Mouse (Mus musculus): ENCODE measurements at regions not wholly inside any gene's neighbourhood (a gene's known extent, or its start where the extent isn't known, plus 50 kb on each side); places are given as distances from the start of the nearest gene placed in this dataset.

DNA sequence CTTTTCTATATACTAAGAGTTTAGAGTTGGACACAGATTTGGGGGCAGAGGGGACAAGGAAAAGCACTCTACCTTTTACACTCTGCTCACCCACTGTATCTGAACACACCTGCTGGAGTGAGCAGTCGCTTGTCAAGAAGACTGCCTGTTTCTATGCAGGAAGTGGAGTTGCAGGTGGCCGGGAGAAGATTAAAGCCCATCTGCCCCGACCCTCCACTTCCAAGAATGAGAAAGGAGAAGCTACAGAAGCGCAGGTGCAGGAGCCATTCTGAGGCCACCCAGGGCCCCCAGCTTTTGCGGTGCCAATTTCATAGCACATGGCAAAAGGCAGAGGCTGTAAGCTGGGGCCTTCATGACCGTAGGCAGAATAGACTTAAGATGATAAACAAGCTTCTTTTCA is 108.4 kb upstream of the Atp6ap2 start:
- 66% methylated on average over 6 of the region's 6 CpGs for WGBS
- H3K27ac ChIP-seq (ENCODE audit: low read length): no peak overlapping the region
- no peak for ATAC-seq (ENCODE audit: insufficient number of reproducible peaks, insufficient read depth, low FRiP score, low read depth)
- H3K9me3 ChIP-seq (ENCODE audit: control insufficient read depth, low read depth, low read length): no peaks in the 10 kb centered on the region
- H3K27me3 ChIP-seq (ENCODE audit: control insufficient read depth, insufficient read depth, low read length): no peaks in the 10 kb centered on the region
- H3K36me3 ChIP-seq (ENCODE audit: control insufficient read depth, insufficient read depth, low read length): no peaks in the 10 kb centered on the region
- no peak overlapping the region for H3K4me2 ChIP-seq (replicated peaks; ENCODE audit: low read depth, low read length)
- H3K4me1 ChIP-seq (ENCODE audit: control insufficient read depth, insufficient read depth, low read length): no peaks in the 10 kb centered on the region
- H3K9ac ChIP-seq (replicated peaks; ENCODE audit: low read depth, low read length): no peak overlapping the region
- no peak overlapping the region for H3K4me3 ChIP-seq (ENCODE audit: low read depth, low read length)

DNA sequence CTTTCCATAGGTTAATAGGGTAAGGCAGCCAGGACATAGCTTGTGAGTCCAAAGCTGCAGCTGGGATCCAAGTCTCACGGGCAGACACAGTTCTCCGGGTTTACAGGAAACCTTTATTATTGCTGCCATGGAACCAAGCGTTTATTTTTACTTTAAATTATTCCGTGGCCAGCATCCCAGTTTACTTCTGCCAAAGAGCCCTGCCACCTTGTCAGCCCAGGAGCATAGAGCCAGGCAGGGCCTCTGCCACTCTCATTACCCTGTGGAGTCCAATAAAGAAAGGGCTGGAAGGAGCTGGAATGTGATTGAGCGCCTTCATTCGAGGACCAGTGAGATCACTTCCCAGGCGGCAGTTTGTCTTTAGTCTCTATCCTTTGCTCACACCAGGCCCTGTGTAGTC is 96.6 kb upstream of the Atp6ap2 start:
- WGBS: 77% methylated on average over 7 of the region's 7 CpGs
- no peak overlapping the region for H3K9ac ChIP-seq (replicated peaks; ENCODE audit: low read depth, low read length)
- H3K27ac ChIP-seq (ENCODE audit: low read length): no peak overlapping the region
- H3K27me3 ChIP-seq (ENCODE audit: control insufficient read depth, insufficient read depth, low read length): no peaks in the 10 kb centered on the region
- H3K4me1 ChIP-seq (ENCODE audit: control insufficient read depth, insufficient read depth, low read length): no peaks in the 10 kb centered on the region
- H3K4me2 ChIP-seq (replicated peaks; ENCODE audit: low read depth, low read length): no peak overlapping the region
- H3K4me3 ChIP-seq (ENCODE audit: low read depth, low read length): no peak overlapping the region
- no peaks in the 10 kb centered on the region for H3K9me3 ChIP-seq (ENCODE audit: control insufficient read depth, low read depth, low read length)
- no peaks in the 10 kb centered on the region for H3K36me3 ChIP-seq (ENCODE audit: control insufficient read depth, insufficient read depth, low read length)
- no peak for ATAC-seq (ENCODE audit: insufficient number of reproducible peaks, insufficient read depth, low FRiP score, low read depth)

- Histone ChIP-seq H3K36me3 (ENCODE audit: control insufficient read depth, insufficient read depth, low read length) (no peaks in the 10 kb centered on the region), H3K4me3 (ENCODE audit: low read depth, low read length) (no peak overlapping the region), H3K4me1 (ENCODE audit: control insufficient read depth, insufficient read depth, low read length) (no peaks in the 10 kb centered on the region), H3K27me3 (ENCODE audit: control insufficient read depth, insufficient read depth, low read length) (no peaks in the 10 kb centered on the region), H3K27ac (ENCODE audit: low read length) (no peak overlapping the region), H3K9ac (replicated peaks; ENCODE audit: low read depth, low read length) (no peak overlapping the region), H3K4me2 (replicated peaks; ENCODE audit: low read depth, low read length) (no peak overlapping the region), H3K9me3 (ENCODE audit: control insufficient read depth, low read depth, low read length) (no peaks in the 10 kb centered on the region)
- no peak for ATAC-seq (ENCODE audit: insufficient number of reproducible peaks, insufficient read depth, low FRiP score, low read depth)
- 56% methylated on average over 5 of the region's 5 CpGs for WGBS
These were observed 94.4 kb upstream of the Atp6ap2 start for GRCm38 (mm10) chrX:12493216-12493615.

DNA sequence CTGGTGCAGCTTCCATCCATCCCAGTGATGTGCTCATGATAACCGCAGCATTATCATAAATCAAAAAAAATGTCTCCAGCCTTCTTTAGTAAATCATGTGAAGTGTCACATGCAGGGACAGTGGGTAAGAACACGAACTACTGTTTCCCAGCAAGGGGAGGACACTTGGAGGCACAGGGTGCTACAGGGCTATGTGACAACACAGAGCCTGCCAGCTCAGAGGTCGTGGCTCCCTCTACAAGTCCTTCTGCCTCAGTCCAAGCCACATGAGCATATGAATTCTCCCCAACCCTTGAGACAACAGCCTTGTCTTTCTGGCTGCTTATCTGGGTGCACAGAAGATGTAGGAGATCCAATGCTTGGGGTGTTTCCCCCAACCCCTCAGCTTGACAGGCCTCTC is 93.7 kb upstream of the Atp6ap2 start:
- no peak for ATAC-seq (ENCODE audit: insufficient number of reproducible peaks, insufficient read depth, low FRiP score, low read depth)

GRCm38 (mm10) chrX:12494535-12494934 is 93.1 kb upstream of the Atp6ap2 start:
- ATAC-seq (ENCODE audit: insufficient number of reproducible peaks, insufficient read depth, low FRiP score, low read depth): no peak
- WGBS: 68% methylated on average over 6 of the region's 6 CpGs
- no peak overlapping the region for H3K27ac ChIP-seq (ENCODE audit: low read length)

More for the DNA sequence above, 93.7 kb upstream of the Atp6ap2 start:
- H3K27ac ChIP-seq (ENCODE audit: low read length): no peak overlapping the region
- H3K4me3 ChIP-seq (ENCODE audit: low read depth, low read length): no peak overlapping the region
- no peaks in the 10 kb centered on the region for H3K4me1 ChIP-seq (ENCODE audit: control insufficient read depth, insufficient read depth, low read length)
- WGBS: 52% methylated on average over 3 of the region's 3 CpGs
- no peak overlapping the region for H3K9ac ChIP-seq (replicated peaks; ENCODE audit: low read depth, low read length)
- H3K27me3 ChIP-seq (ENCODE audit: control insufficient read depth, insufficient read depth, low read length): no peaks in the 10 kb centered on the region
- no peak overlapping the region for H3K4me2 ChIP-seq (replicated peaks; ENCODE audit: low read depth, low read length)
- no peaks in the 10 kb centered on the region for H3K9me3 ChIP-seq (ENCODE audit: control insufficient read depth, low read depth, low read length)
- H3K36me3 ChIP-seq (ENCODE audit: control insufficient read depth, insufficient read depth, low read length): no peaks in the 10 kb centered on the region

GRCm38 (mm10) chrX:12500601-12501000 is 87.0 kb upstream of the Atp6ap2 start:
- H3K27ac ChIP-seq (ENCODE audit: low read length): no peak overlapping the region
- no peaks in the 10 kb centered on the region for H3K36me3 ChIP-seq (ENCODE audit: control insufficient read depth, insufficient read depth, low read length)
- WGBS: 80% methylated on average over 3 of the region's 3 CpGs
- no peak overlapping the region for H3K4me3 ChIP-seq (ENCODE audit: low read depth, low read length)
- no peaks in the 10 kb centered on the region for H3K27me3 ChIP-seq (ENCODE audit: control insufficient read depth, insufficient read depth, low read length)
- no peaks in the 10 kb centered on the region for H3K9me3 ChIP-seq (ENCODE audit: control insufficient read depth, low read depth, low read length)
- ATAC-seq (ENCODE audit: insufficient number of reproducible peaks, insufficient read depth, low FRiP score, low read depth): no peak
- no peak overlapping the region for H3K9ac ChIP-seq (replicated peaks; ENCODE audit: low read depth, low read length)
- no peaks in the 10 kb centered on the region for H3K4me1 ChIP-seq (ENCODE audit: control insufficient read depth, insufficient read depth, low read length)
- H3K4me2 ChIP-seq (replicated peaks; ENCODE audit: low read depth, low read length): no peak overlapping the region

More at GRCm38 (mm10) chrX:12494535-12494934, 93.1 kb upstream of the Atp6ap2 start:
- H3K9ac ChIP-seq (replicated peaks; ENCODE audit: low read depth, low read length): no peak overlapping the region
- no peaks in the 10 kb centered on the region for H3K4me1 ChIP-seq (ENCODE audit: control insufficient read depth, insufficient read depth, low read length)
- H3K4me2 ChIP-seq (replicated peaks; ENCODE audit: low read depth, low read length): no peak overlapping the region
- no peaks in the 10 kb centered on the region for H3K36me3 ChIP-seq (ENCODE audit: control insufficient read depth, insufficient read depth, low read length)
- H3K27me3 ChIP-seq (ENCODE audit: control insufficient read depth, insufficient read depth, low read length): no peaks in the 10 kb centered on the region
- no peak overlapping the region for H3K4me3 ChIP-seq (ENCODE audit: low read depth, low read length)
- no peaks in the 10 kb centered on the region for H3K9me3 ChIP-seq (ENCODE audit: control insufficient read depth, low read depth, low read length)

DNA sequence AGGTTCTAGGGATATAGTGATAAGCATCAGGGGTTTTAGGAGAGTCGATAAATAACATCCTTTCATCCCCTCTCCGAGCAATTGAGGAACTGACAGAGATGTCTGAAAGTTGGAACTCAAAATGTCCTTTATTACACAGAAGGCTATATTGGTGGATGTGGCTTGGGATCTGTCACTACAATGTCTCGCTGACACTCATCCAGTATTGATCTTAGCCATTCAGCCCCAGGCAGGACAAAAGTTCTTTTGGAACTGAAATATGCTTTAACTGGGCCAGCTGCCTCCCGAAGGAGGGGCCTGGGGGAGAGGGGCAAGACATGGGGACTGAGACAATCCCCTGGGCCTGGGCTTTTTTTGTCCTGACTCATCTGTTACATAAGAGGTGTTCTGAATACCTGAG is 85.2 kb upstream of the Atp6ap2 start:
- ATAC-seq (ENCODE audit: insufficient number of reproducible peaks, insufficient read depth, low FRiP score, low read depth): no peak
- 83% methylated on average over 4 of the region's 4 CpGs for WGBS
- H3K27me3 ChIP-seq (ENCODE audit: control insufficient read depth, insufficient read depth, low read length): no peaks in the 10 kb centered on the region
- no peak overlapping the region for H3K4me3 ChIP-seq (ENCODE audit: low read depth, low read length)
- no peaks in the 10 kb centered on the region for H3K4me1 ChIP-seq (ENCODE audit: control insufficient read depth, insufficient read depth, low read length)
- no peak overlapping the region for H3K27ac ChIP-seq (ENCODE audit: low read length)
- H3K36me3 ChIP-seq (ENCODE audit: control insufficient read depth, insufficient read depth, low read length): no peaks in the 10 kb centered on the region
- H3K9ac ChIP-seq (replicated peaks; ENCODE audit: low read depth, low read length): no peak overlapping the region
- H3K9me3 ChIP-seq (ENCODE audit: control insufficient read depth, low read depth, low read length): no peaks in the 10 kb centered on the region
- H3K4me2 ChIP-seq (replicated peaks; ENCODE audit: low read depth, low read length): no peak overlapping the region

DNA sequence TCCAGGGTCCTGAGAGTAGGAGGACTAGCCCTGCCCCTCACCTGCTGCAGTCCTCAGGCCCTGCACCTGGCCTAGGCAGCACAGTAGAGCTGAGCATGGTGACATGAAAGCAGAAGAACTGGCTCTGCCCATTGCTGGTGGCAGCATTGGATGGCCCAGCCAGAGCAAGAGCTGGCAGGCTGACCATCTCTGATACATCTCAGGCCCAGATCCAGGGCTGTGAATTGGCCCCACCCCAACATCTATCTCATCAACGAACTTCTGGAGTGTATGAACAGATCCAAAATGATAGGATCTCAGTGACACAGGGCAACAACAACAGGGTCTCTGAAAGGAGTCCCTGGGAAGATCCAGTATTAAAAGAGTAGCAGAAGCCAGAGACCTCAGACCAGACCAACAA is 84.0 kb upstream of the Atp6ap2 start:
- 83% methylated on average over 1 of the region's 1 CpGs for WGBS
- H3K27ac ChIP-seq (ENCODE audit: low read length): no peak overlapping the region
- no peaks in the 10 kb centered on the region for H3K4me1 ChIP-seq (ENCODE audit: control insufficient read depth, insufficient read depth, low read length)
- no peaks in the 10 kb centered on the region for H3K36me3 ChIP-seq (ENCODE audit: control insufficient read depth, insufficient read depth, low read length)
- no peak overlapping the region for H3K4me2 ChIP-seq (replicated peaks; ENCODE audit: low read depth, low read length)
- no peaks in the 10 kb centered on the region for H3K27me3 ChIP-seq (ENCODE audit: control insufficient read depth, insufficient read depth, low read length)
- ATAC-seq (ENCODE audit: insufficient number of reproducible peaks, insufficient read depth, low FRiP score, low read depth): no peak
- no peak overlapping the region for H3K4me3 ChIP-seq (ENCODE audit: low read depth, low read length)
- H3K9ac ChIP-seq (replicated peaks; ENCODE audit: low read depth, low read length): no peak overlapping the region
- no peaks in the 10 kb centered on the region for H3K9me3 ChIP-seq (ENCODE audit: control insufficient read depth, low read depth, low read length)

DNA sequence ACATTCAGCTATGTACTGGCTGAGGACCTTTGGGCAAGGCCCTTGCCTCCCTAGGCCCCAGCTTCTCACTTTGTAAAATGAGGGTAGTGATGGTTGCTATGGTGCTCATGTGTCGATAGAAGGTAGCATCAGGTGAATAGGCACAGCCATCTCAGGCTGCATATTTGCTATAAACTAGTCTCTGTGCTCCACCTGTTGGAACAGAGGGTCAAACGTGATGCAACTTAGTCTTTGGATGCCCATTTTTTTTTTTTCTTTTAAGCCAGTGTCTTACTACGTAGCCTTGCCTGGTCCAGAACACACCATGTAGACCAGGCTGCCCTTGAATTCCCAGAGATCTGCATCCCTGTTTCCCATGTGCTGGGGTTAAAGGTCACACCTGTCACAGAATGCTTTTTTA is 76.5 kb upstream of the Atp6ap2 start:
- no peak overlapping the region for H3K4me2 ChIP-seq (replicated peaks; ENCODE audit: low read depth, low read length)
- no peak overlapping the region for H3K4me3 ChIP-seq (ENCODE audit: low read depth, low read length)
- H3K9me3 ChIP-seq (ENCODE audit: control insufficient read depth, low read depth, low read length): no peaks in the 10 kb centered on the region
- H3K27me3 ChIP-seq (ENCODE audit: control insufficient read depth, insufficient read depth, low read length): no peaks in the 10 kb centered on the region
- H3K27ac ChIP-seq (ENCODE audit: low read length): no peak overlapping the region
- 57% methylated on average over 3 of the region's 3 CpGs for WGBS
- no peaks in the 10 kb centered on the region for H3K36me3 ChIP-seq (ENCODE audit: control insufficient read depth, insufficient read depth, low read length)
- ATAC-seq (ENCODE audit: insufficient number of reproducible peaks, insufficient read depth, low FRiP score, low read depth): no peak
- no peak overlapping the region for H3K9ac ChIP-seq (replicated peaks; ENCODE audit: low read depth, low read length)
- H3K4me1 ChIP-seq (ENCODE audit: control insufficient read depth, insufficient read depth, low read length): no peaks in the 10 kb centered on the region

Data from stomach, embryonic 14.5 days (tissue).